Mouse (Mus musculus): ENCODE results near the gene Gm47995. TPM values are rescaled to one million over a fixed set of nuclear protein-coding genes. Genes with fewer than 3 reads are reported as not detected.

Gene Gm47995
- total RNA-seq, 2 experiments from 2014 or later: not detected

DNA sequence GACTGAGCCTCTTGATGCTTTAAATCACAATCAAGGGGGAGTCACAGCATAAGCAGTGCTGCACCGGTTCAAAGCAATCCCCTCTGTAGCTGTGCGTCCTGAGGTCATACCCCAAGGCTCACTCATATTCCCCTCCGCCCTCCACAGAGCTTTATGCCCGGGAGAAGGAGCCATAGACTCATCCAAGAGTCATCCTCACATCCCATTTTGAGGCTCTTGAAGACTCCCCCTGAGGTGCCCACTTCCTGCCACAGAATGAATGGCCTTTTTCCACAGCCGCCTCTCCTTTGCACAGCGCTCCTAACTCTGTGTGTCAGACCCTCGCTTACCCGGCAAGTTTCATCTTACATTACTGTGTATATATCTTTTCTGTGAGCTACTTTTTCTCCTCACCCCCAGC, 29.3 kb downstream of the Gm47995 start:
- DNase-seq (ENCODE audit: low spot score in 2 of 2): no peak

DNA sequence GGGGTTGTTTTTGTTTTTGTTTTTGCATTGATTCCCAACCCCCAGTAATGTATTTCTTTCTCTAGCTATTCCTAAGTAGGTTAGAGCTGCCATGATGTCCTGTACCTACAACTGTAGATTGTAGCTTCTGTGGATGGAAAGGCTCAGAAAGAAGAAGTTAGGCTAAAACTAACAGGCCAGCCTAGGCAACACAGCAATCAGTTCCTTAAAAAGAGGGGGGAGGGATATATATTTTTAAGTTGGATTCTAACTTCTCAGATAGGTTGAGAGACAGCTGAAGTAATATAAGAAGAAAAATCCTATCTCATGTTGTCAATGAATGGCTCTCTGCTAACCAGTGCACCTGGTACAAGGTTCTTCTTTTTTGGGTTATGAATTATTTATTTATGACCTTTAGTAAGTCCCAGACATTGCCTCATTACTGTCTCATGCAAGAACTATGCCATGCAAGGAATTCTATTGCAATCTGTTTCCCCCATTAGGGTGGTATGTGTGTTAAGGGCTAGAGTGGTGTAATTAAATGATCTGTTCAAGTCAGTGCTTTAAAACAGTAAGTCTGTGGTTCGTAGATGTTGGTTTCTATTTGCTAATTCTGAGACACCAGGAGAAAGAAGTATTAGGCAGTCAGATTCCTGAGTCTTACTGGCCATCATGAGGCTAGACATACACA, 30.2 kb downstream of the Gm47995 start:
- no peak for DNase-seq (ENCODE audit: low spot score in 2 of 2)

DNA sequence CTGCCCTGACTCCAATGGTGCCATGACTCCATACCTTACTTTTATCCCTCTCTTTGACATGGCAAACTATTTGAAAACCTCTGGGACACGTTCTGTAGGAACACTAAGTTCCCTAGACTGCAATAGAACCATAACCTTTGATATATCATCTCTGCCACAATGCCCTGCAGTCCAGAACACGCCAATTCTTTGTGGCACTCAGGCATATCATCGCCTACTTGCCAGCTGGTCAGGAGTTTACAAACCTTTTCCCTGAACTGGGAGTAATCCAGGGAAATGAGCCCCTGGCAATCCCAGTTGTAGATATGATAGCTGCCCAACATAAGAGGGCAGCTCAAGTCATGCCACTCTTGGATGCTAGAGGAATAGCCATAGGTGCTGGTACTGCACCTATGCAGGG, 34.1 kb downstream of the Gm47995 start:
- no peak for DNase-seq (ENCODE audit: low spot score in 2 of 2)

DNA sequence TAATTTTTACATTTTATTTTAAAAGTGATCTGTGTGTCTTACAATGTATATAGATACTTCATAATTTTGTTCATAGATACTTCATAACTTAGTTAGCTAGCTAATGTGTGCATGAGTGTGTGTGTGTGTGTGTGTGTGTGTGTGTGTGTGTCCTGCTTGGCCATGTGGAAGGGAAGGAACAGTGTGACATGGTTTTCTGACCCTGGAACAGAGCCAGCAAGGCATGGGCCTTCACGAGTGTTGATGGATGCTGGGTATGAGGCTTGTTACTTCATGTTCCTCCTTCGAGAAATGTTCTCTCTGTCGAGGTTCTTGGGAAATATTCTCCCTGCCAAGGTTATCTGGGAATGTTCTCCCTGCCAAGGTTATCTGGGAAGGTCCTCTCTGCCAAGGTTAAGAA, 35.5 kb downstream of the Gm47995 start:
- DNase-seq (ENCODE audit: low spot score in 2 of 2): no peak

DNA sequence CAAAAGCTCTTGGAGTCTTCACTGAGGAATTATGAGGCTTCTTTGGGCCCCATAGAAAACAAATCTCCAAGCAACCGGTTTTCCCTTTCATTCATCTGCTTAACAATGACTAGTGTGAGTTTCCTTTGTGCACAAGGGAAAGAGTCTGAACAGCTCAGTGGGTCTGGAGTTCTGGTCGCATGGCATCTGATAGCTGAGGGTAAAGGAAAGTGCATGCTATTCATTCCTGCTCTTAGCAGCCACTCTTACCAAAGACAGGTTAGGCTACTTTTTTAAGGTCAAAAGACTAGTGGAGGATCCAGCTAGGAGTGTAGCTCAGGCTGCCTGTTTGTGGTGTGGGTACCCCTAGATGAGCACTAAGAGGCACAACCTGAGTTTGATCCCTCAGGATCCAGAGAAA, 37.3 kb downstream of the Gm47995 start:
- no peak for DNase-seq (ENCODE audit: low spot score in 2 of 2)

DNA sequence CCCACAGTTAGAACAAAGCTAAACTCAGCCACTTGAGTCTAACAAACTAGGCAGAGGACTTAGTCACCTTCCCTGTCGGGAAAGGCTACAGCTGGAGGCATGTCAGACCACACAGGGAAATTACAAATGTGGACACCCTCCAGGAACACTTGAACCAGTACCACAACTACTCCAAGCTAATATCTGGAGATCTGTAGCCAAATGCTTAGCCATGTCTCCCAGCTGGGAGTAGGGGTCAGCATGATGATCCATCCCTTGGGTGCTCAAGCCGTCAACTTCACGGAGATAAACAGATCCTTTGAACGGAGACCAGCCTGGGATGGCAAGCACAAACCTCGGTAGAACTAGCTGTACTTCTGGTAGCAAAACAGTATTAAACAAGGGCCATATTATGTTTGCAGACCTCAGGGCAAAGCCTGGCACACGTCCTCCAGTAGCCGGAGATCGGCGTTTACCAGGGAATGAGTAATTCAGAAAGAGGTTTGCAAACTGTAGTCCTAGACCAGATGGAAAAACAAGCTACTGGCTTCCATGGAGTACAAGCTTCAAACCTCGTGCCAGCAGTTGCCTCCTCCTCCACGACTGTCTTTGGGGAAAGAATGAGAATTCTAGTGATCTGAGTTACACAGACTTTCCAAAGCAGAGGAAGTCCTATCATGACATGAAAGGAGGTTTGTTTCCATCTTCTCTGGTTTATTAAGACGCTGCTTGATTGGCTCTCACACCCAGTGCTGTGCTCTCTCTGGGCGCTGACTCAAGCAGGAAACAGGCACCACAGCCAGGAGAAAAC, 38.1 kb downstream of the Gm47995 start:
- no peak for DNase-seq (ENCODE audit: low spot score in 2 of 2)

DNA sequence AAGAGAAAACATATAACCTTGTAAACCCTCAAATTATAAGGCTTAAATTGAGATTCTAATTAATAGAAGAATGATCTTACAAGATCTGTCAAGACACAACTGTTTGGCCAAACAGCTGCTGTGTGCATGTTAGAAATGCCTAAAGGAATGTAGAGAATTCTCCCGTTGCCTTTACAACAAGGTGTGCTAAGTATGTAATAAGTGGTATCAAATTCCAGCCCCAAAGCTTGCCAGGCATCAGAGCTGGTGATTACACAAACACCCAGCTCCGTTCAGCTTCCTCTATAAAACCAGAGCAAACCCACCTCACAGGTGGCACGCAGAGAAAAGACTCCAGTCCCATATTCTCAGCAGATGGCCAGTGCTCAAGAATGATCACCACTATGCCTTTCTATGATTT, 39.5 kb downstream of the Gm47995 start:
- no peak for DNase-seq (ENCODE audit: low spot score in 2 of 2)

DNA sequence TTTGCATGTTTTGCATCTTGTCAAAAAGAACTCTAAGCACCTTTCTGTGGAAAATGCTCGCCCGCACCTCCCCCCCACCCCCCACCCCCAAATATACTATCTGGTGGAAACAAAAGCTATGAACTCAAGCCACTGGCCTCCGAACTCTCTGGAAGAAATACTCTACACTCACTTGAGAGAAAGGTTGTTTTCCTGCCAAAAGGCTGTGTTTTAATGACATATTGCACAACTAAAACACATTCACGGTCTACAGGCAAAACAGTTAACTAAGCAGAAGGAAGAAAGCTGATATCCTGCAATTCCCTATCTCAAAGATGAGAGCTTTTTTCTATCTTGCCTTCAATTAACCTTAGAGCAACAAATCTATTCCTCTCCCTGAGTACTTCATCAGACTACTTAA, 45.1 kb downstream of the Gm47995 start:
- no peak for DNase-seq (ENCODE audit: low spot score in 2 of 2)

DNA sequence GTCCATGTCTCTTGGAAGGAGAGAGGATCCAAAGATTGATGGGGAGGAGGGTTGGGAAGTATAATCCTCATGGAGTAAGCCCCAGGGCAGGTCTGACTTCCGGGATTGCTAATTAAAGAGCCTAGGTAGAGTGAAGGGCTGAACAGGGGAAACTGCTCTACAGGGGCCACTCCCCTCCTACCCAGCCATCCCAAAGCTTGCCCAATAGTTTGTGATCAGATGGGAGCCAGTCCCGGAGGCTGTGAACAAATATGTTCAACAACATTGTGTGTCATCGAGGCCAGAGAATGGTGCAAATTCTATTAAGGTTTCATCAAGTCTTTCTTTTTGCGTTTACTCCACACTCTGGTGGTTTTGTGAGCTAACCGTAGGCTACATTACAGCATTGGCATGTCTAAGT, 45.8 kb downstream of the Gm47995 start:
- DNase-seq (ENCODE audit: low spot score in 2 of 2): no peak

DNA sequence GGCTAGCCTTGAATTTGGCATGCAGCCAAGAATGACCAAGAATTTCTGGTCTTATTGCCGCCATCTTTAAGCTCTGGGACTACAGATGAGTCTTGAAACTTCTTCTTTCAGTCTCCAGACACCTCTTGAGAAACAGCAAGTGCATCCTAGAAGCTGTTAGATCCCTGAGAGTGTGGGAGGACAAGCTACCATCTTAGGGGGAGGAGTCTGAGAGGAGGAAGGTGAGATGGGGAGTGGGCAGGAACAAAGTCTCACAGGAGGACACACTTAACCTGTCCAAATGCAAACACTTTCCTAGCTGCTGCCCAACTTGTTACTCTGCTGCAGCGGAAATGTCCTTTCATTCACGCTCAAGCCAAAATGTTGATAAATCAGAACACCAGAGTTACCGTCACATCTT, 46.5 kb downstream of the Gm47995 start:
- DNase-seq (ENCODE audit: low spot score in 2 of 2): no peak

DNA sequence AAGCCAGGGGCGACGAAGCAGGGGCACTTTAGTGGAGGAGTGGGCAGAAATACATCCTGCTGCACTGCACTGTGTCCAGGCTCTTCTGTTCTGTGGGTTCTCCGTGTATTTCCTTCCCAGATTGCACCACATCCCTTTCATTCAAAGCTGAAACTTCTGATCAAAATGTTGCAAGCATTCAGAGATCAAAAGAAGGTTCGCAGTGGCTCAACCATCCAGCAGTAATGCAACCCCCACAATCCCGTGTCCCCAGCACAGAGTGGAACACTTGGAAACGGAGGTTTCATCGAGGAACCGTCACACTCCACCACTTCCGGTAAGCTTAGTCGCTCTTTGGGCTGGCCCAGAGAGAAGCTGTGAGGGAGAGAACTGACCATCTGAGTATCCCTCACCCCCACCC, 46.9 kb downstream of the Gm47995 start:
- no peak for DNase-seq (ENCODE audit: low spot score in 2 of 2)

DNA sequence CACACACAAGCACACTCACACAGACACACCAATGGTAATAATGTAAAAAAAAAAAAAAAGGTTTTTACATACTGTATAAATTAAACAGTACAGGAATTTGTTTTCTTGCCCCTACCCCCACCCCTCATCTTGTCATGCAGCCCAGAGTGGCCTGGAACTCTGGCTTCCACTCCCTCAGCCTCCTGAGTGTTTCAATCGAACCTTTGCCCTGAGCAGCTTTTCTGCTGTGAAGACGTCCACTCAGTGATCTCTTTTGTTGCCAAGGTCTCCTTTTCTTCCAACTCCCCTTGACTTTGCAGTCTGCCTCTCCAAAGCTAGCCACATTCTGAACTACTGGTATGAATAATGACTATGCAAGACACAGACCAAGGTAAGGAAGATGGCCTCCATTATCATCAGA, 47.6 kb downstream of the Gm47995 start:
- DNase-seq (ENCODE audit: low spot score in 2 of 2): no peak

Other genes with a start within 250 kb of the Gm47995 start
- 10 to 100 TPM; 12.3 to 20.5 TPM for gene Hmcn1, start 205.0 kb upstream of the Gm47995 start, total RNA-seq (2021)
- not detected for gene Gm47985, start 15.9 kb upstream of the Gm47995 start, total RNA-seq (2021)
- under 1 TPM in 1 of 2 experiments, not detected in 1; 0.17 TPM for gene Gm8947, start 6.1 kb upstream of the Gm47995 start, total RNA-seq (2021)
- not detected for gene 3110040M04Rik, start 5.7 kb downstream of the Gm47995 start, total RNA-seq (2021)
- gene Gm47996, start 11.7 kb downstream of the Gm47995 start, total RNA-seq (2021): not detected
- gene Ivns1abp, start 146.0 kb downstream of the Gm47995 start, total RNA-seq (2021): 100 to 1,000 TPM; 127 to 187 TPM
- gene Swt1, start 230.0 kb downstream of the Gm47995 start, total RNA-seq (2021): 10 to 100 TPM; 16.7 to 18.9 TPM
- 10 to 100 TPM; 21.3 to 21.7 TPM for gene Trmt1l, start 230.1 kb downstream of the Gm47995 start, total RNA-seq (2021)